Mouse (Mus musculus) hindbrain, embryonic 16.5 days (tissue): ENCODE results near the gene A530016L24Rik. TPM values are rescaled to one million over a fixed set of nuclear protein-coding genes. Genes with fewer than 3 reads are reported as not detected.
A peak's percentile ranks its signal among the peaks of the same experiment; 100 is the strongest.

ENCODE experiments used
- ATAC-seq: fragments of 200-750 bp; cut with Nextera tagmentation; 2 replicates; pipeline ENCODE4 v1.8.0; 2017; ENCODE audit warnings: moderate TSS enrichment, moderate library complexity
- H3K27ac ChIP-seq: fragments of 300-500 bp; sonication (generic); 2 replicates; pipeline ENCODE4 v1.5.1; 2014; ENCODE audit warnings: low read depth, mild to moderate bottlenecking, control low read depth, low read length, moderate library complexity
- H3K27me3 ChIP-seq: fragments of 300-500 bp; sonication (generic); replicated peaks from 2 replicates; pipeline ENCODE4 v1.6.1; 2014; ENCODE audit warnings: low read length; ENCODE audit not compliant: control insufficient read depth, insufficient read depth
- H3K36me3 ChIP-seq: fragments of 300-500 bp; sonication (generic); 2 replicates; pipeline ENCODE4 v1.6.1; 2014; ENCODE audit warnings: mild to moderate bottlenecking, low read length, moderate library complexity, mixed read lengths; ENCODE audit not compliant: control insufficient read depth, insufficient read depth
- H3K4me1 ChIP-seq: fragments of 300-500 bp; sonication (generic); 2 replicates; pipeline ENCODE4 v1.6.1; 2014; ENCODE audit warnings: low read depth, low read length; ENCODE audit not compliant: control insufficient read depth, insufficient read depth
- H3K4me2 ChIP-seq: fragments of 300-500 bp; sonication (generic); 2 replicates; pipeline ENCODE4 v1.6.1; 2014; ENCODE audit warnings: mild to moderate bottlenecking, low read length, control low read depth, moderate library complexity
- H3K4me3 ChIP-seq: fragments of 300-500 bp; sonication (generic); 2 replicates; pipeline ENCODE4 v1.5.1; 2014; ENCODE audit warnings: mild to moderate bottlenecking, low read length, control low read depth, moderate library complexity
- H3K9ac ChIP-seq: fragments of 300-500 bp; sonication (generic); 2 replicates; pipeline ENCODE4 v1.6.1; 2014; ENCODE audit warnings: low read depth, mild to moderate bottlenecking, control low read depth, low read length, moderate library complexity
- H3K9me3 ChIP-seq: fragments of 300-500 bp; sonication (generic); 2 replicates; pipeline ENCODE4 v1.6.1; 2014; ENCODE audit warnings: mild to moderate bottlenecking, low read length, moderate library complexity; ENCODE audit not compliant: control insufficient read depth
- WGBS: fragments of 180-500 bp; shearing (Covaris S2); extraction: QIAGEN DNeasy Blood & Tissue Kit; methylation state at CpG from one replicate; pipeline ENCODE4 v1.1.7; 2014; 5-methylcytosine and 5-hydroxymethylcytosine counted together
- polyA plus RNA-seq: library from polyadenylated mRNA; unstranded; fragments of >200 nt; fragmentation: Nextera tagmentation; extraction: Ambion mirVana; gene quantifications from 2 replicates; pipeline ENCODE4 v1.2.1, GENCODE M21; 2015

The A530016L24Rik gene
- polyA plus RNA-seq, 1 experiment from 2014 or later: 0.10 TPM

DNA sequence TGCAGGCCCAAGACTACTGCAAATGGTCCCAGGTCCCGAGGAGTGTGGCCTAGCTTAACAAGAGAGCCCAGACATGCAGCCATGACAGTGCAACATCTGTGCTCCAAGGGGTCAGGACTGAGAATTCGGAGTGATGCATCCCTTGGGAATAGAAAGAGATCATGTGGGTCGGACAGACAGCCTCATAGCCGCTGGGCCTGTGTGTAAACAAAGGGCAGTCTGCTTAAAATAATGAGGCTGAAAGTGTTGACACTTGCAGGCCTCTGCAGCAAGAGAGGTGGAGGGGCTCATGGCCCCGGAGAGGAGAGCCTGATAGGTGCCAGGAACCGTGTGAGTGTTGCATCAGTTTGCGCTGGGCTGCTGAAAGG lies 21.1 kb downstream of the A530016L24Rik start:
- Histone ChIP-seq H3K27me3 (no peaks in the 10 kb centered on the region), H3K4me3 (peak overlapping the region; percentile 50), H3K27ac (peak overlapping the region; percentile 85), H3K4me2 (peak overlapping the region; percentile 80), H3K36me3 (no peaks in the 10 kb centered on the region), H3K4me1 (peaks cover 46% of the 10 kb centered on the region), H3K9ac (peak overlapping the region; percentile 69), H3K9me3 (no peaks in the 10 kb centered on the region)
- WGBS: 14% methylated on average over 7 of the region's 7 CpGs
- no peak for ATAC-seq

DNA sequence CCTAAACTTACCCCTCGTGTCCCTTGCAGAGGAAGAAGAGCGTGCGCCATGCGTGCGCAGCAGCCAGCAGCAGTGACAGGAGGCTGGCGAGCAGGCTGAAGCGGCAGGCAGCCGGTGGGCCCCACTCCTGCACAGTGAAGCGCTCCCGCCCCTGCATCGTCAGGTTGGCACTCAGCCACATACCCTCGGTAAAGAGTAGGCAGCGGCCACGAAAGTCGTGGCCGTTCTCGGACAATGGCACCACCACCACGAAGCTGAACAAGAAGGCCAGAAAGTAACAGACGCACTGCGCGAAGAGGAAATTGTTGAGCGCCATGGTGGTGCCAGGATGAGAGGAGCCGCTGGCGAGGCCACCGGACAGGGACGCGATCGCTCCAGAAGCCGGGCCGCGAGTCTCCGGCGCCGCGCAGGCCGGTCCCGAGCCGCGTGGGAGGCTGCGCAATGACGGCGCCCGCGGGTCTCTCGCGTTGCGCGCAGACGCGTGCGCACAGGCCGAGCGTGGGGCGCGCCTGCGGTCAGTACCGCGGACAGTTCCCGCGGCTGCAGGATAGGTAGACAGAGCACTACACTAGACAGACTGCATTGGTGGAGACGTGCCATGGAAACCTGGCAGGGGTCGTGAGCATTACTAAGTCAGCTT lies 21.6 kb downstream of the A530016L24Rik start:
- ATAC-seq: peak; percentile 88
- WGBS: under 1% methylated on average over 61 of the region's 62 CpGs
- Histone ChIP-seq H3K36me3 (no peaks in the 10 kb centered on the region), H3K4me2 (peak overlapping the region; percentile 80), H3K9me3 (no peaks in the 10 kb centered on the region), H3K4me1 (peaks cover 46% of the 10 kb centered on the region), H3K27me3 (no peaks in the 10 kb centered on the region), H3K4me3 (peak overlapping the region; percentile 50), H3K9ac (peak overlapping the region; percentile 69), H3K27ac (peak overlapping the region; percentile 85)

DNA sequence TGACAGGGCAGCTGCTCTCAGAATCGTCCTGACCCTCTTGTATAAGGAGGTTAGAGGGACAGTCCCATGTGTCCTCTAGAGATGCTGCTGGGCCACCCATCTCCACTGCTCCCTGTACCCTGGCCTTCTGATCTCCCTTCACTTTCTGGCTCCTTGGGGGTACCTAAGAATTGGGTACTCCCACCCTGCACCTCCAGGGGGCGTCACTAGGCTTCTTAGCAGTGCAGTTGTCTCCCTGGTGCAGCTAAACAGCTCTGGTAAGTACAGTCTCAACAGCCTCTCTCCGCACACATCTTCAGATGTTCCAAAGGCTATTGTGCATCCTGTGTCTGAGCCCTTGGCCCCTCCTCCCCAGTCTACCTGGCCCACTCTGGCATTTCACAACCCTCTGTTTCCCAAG lies 25.6 kb downstream of the A530016L24Rik start:
- Histone ChIP-seq H3K36me3 (no peaks in the 10 kb centered on the region), H3K27me3 (no peaks in the 10 kb centered on the region), H3K4me3 (no peak overlapping the region), H3K9me3 (no peaks in the 10 kb centered on the region), H3K9ac (no peak overlapping the region), H3K27ac (peak overlapping the region; percentile 39), H3K4me1 (peaks cover 24% of the 10 kb centered on the region), H3K4me2 (no peak overlapping the region)
- no peak for ATAC-seq
- WGBS: 59% methylated on average over 3 of the region's 3 CpGs

DNA sequence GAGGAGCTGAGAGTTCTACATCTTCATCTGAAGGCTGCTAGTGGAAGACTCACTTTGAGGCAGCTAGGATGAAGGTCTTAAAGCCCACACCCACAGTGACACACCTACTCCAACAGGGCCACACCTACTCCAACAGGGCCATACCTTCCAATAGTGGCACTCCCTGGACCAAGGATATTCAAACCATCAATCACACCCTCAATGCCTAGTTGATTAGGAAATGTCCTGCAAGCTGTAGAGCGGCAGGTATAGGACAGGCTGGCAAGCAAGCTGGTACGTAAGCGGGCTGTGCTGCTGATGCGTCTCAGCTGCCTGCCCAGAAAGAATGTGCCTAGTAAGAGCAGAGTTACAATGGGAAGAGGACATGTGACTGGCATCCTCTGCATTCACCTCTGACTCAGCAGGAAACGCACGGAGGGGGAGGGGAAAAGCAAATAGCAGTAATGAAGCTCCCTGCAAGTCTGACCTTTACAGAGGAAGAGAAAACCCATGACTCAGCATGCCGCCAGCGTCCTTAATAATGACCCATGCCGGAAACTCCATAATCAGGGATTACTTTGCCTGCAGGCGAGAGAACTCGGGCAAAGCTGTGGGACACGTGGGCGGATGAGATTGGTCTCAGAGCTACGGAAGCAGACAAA lies 27.6 kb downstream of the A530016L24Rik start, which contains the start of gene Tmem179:
Gene Tmem179 (minus strand): TSS at position 51 of the 641 bp plus-strand sequence.
- Histone ChIP-seq H3K36me3 (no peaks in the 10 kb centered on the region), H3K4me2 (peak within 1 kb of the TSS; percentile 35), H3K9ac (no peak within 1 kb of the TSS), H3K27me3 (no peaks in the 10 kb centered on the region), H3K27ac (no peak within 1 kb of the TSS), H3K4me1 (peaks cover 13% of the 10 kb centered on the region), H3K4me3 (no peak within 1 kb of the TSS), H3K9me3 (no peaks in the 10 kb centered on the region)
- peak; percentile 63 for ATAC-seq
- WGBS: 11% methylated on average over 14 of the region's 14 CpGs

DNA sequence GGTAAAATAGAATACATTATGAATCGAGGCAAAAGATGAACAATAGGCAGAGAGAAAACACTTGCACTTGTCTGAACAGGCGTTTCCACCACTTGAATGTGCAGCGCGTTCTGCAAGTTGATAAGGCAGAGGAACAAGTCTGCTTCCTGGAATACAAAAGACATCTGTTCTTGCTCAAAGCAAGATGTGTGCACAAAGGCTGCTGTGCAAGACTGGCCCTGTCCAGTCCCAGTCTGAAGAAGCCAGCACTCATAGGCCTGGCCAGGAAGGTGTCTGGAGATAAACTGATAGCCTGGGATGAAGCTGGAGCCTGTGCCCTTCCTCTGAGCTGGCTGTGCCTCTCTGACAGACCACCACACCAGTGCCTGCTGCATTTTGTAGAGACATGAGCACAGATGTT lies 28.9 kb downstream of the A530016L24Rik start:
- no peak overlapping the region for H3K9ac ChIP-seq
- no peak for ATAC-seq
- no peak overlapping the region for H3K4me3 ChIP-seq
- 28% methylated on average over 4 of the region's 4 CpGs for WGBS
- H3K27me3 ChIP-seq: no peaks in the 10 kb centered on the region
- H3K4me1 ChIP-seq: peaks cover 13% of the 10 kb centered on the region
- no peaks in the 10 kb centered on the region for H3K9me3 ChIP-seq
- no peak overlapping the region for H3K4me2 ChIP-seq
- H3K27ac ChIP-seq: peak overlapping the region; percentile 17; the same call in 1 of the 2 replicates
- no peaks in the 10 kb centered on the region for H3K36me3 ChIP-seq

DNA sequence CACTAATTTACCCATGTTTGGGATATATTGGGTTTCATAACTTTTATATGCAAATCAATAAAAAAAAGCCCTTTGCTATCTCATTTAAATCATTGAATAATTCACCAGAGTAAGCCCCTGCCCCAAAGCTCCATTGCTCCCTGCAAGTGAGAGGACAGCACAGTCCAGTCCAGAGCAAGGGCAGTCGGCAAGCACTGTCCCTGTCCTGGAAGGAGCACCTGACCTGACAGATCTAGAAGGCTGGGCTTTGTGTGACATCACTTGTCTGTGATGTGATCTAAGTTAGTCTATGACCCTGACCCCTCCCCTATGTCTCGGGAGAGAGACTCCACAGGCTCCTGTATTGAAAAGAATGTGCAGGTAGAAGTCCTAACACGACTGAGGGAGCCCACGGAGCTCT lies 44.5 kb downstream of the A530016L24Rik start:
- Histone ChIP-seq H3K4me3 (no peak overlapping the region), H3K36me3 (no peaks in the 10 kb centered on the region), H3K4me2 (no peak overlapping the region), H3K4me1 (no peaks in the 10 kb centered on the region), H3K9ac (no peak overlapping the region), H3K27me3 (no peaks in the 10 kb centered on the region), H3K9me3 (no peaks in the 10 kb centered on the region), H3K27ac (no peak overlapping the region)
- no peak for ATAC-seq
- WGBS: 84% methylated on average over 4 of the region's 4 CpGs

DNA sequence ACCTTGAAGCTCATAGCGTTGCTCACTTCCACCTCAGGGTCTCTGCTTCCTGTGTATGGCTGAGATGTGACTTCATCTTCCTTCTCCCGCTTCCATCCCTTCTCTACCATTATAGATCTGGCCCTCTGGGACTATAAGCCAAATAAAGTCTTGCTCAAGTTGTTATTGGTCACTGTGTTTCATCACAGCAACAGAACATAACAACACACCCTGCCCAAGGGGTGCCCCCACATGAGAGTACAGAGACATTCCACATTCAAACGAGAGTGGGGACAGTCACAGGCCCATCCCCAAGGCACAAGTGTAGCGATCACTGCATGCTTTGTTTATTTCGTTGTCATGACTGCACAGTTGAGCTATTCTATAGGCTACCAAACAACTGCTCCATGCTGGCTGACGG lies 48.0 kb downstream of the A530016L24Rik start:
- peaks cover 14% of the 10 kb centered on the region for H3K4me1 ChIP-seq
- H3K4me3 ChIP-seq: no peak overlapping the region
- no peaks in the 10 kb centered on the region for H3K27me3 ChIP-seq
- H3K4me2 ChIP-seq: no peak overlapping the region
- no peaks in the 10 kb centered on the region for H3K9me3 ChIP-seq
- WGBS: 61% methylated on average over 6 of the region's 6 CpGs
- no peak for ATAC-seq
- H3K36me3 ChIP-seq: no peaks in the 10 kb centered on the region
- H3K9ac ChIP-seq: no peak overlapping the region
- no peak overlapping the region for H3K27ac ChIP-seq

DNA sequence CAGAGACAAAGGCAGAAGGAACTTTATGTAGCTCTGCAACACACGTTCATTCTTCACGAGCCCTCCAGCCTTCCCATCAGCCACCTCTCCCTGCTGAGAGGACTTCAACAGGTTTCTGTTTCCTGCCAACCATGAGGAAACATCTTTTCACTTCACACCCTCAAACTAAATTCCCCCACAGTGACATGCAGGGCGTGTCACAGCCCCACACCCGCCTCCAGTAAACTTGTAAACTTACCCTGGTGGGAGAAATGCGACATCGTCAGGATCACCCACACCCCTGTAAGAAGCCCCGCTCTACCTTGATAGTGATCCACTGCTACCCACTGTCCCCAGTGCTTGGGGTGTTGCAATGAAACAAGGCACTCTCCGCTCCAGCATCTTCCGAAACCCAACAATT lies 49.1 kb downstream of the A530016L24Rik start:
- H3K4me3 ChIP-seq: no peak overlapping the region
- H3K4me2 ChIP-seq: no peak overlapping the region
- no peak for ATAC-seq
- no peaks in the 10 kb centered on the region for H3K9me3 ChIP-seq
- no peak overlapping the region for H3K27ac ChIP-seq
- H3K27me3 ChIP-seq: no peaks in the 10 kb centered on the region
- H3K4me1 ChIP-seq: peaks cover 20% of the 10 kb centered on the region
- WGBS: 90% methylated on average over 9 of the region's 9 CpGs
- no peak overlapping the region for H3K9ac ChIP-seq
- H3K36me3 ChIP-seq: no peaks in the 10 kb centered on the region

DNA sequence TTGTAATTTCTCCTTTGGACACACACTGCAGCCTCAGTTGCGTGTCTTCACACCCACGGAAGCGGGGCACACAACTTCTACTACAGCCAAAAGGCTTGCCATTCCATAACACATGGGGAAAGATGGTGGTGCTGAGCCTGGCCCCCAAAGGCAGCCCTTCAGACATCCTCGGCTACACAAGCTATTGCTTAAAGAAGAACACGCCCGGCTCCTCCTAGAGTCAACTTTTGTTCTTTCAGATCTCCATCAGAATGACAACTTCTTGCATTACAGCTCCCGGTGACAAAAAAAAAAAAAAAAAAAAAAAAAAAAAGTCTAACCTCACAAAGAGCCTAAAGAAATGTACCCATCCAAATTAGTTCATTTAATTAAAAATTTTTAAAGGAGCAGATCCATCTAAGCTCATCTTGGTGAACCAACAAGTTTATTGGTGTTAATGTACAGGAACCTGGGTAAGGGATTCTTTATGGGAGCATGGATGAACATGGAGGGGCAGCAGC lies 50.3 kb downstream of the A530016L24Rik start:
- H3K4me3 ChIP-seq: no peak overlapping the region
- WGBS: 89% methylated on average over 7 of the region's 7 CpGs
- H3K9ac ChIP-seq: no peak overlapping the region
- no peaks in the 10 kb centered on the region for H3K27me3 ChIP-seq
- H3K9me3 ChIP-seq: no peaks in the 10 kb centered on the region
- H3K4me2 ChIP-seq: no peak overlapping the region
- no peak overlapping the region for H3K27ac ChIP-seq
- no peak for ATAC-seq
- H3K36me3 ChIP-seq: no peaks in the 10 kb centered on the region
- H3K4me1 ChIP-seq: peaks cover 20% of the 10 kb centered on the region
